Mouse (Mus musculus) lung, adult 18-20 months (tissue): ENCODE results near the gene Jazf1.

Experiments
- DNase-seq, 2 experiments: peaks; one replicate each; pipeline ENCODE4 v3.0.0; 2022; ENCODE audit warnings: mixed read lengths in 2 of 2

Gene Jazf1

GRCm38 (mm10) chr6:53067989-53068874 is at the start of gene Jazf1:
Jazf1 (minus strand) TSS chr6:53068631.
- peak; percentile 50 to 60 for DNase-seq

- DNase-seq = no peak
These were observed 49.4 kb upstream of the Jazf1 start for GRCm38 (mm10) chr6:53117855-53118254.

- DNase-seq = no peak
These were observed 18.4 kb upstream of the Jazf1 start for GRCm38 (mm10) chr6:53086879-53087278.

GRCm38 (mm10) chr6:53081241-53081640 is 12.8 kb upstream of the Jazf1 start:
- DNase-seq = no peak

- peak in 1 of 2 experiments; percentile 3 for DNase-seq
These were observed 10.2 kb upstream of the Jazf1 start for GRCm38 (mm10) chr6:53078671-53079070.

GRCm38 (mm10) chr6:53071732-53072131 is 3.3 kb upstream of the Jazf1 start:
- no peak for DNase-seq

- no peak for DNase-seq
These were observed 1.6 kb upstream of the Jazf1 start for GRCm38 (mm10) chr6:53069976-53070575.

- DNase-seq = no peak
These were observed 396 bp upstream of the Jazf1 start for GRCm38 (mm10) chr6:53068875-53069178.

- peak; percentile 7 to 13 for DNase-seq
These were observed 914 bp downstream of the Jazf1 start for GRCm38 (mm10) chr6:53067446-53067988.

GRCm38 (mm10) chr6:53066978-53067377 is 1.5 kb downstream of the Jazf1 start:
- no peak for DNase-seq

GRCm38 (mm10) chr6:53064070-53064469 is 4.4 kb downstream of the Jazf1 start:
- no peak for DNase-seq

- no peak for DNase-seq
These were observed 13.5 kb downstream of the Jazf1 start for GRCm38 (mm10) chr6:53054909-53055308.

GRCm38 (mm10) chr6:53045501-53045900 is 22.9 kb downstream of the Jazf1 start:
- no peak for DNase-seq

- no peak for DNase-seq
These were observed 30.3 kb downstream of the Jazf1 start for GRCm38 (mm10) chr6:53038176-53038575.

- DNase-seq = no peak
These were observed 33.9 kb downstream of the Jazf1 start for GRCm38 (mm10) chr6:53034362-53035011.

- DNase-seq = peak in 1 of 2 experiments; percentile 7
These were observed 35.5 kb downstream of the Jazf1 start for GRCm38 (mm10) chr6:53032730-53033484.

- DNase-seq = no peak
These were observed 46.4 kb downstream of the Jazf1 start for GRCm38 (mm10) chr6:53022069-53022468.

- DNase-seq = no peak
These were observed 47.4 kb downstream of the Jazf1 start for GRCm38 (mm10) chr6:53021081-53021480.

GRCm38 (mm10) chr6:53017357-53018205 is 50.9 kb downstream of the Jazf1 start:
- DNase-seq = no peak

- no peak for DNase-seq
These were observed 53.7 kb downstream of the Jazf1 start for GRCm38 (mm10) chr6:53014460-53015455.
